ENCODE assay signal across 32 mouse cellular contexts in the genomic region with DNA sequence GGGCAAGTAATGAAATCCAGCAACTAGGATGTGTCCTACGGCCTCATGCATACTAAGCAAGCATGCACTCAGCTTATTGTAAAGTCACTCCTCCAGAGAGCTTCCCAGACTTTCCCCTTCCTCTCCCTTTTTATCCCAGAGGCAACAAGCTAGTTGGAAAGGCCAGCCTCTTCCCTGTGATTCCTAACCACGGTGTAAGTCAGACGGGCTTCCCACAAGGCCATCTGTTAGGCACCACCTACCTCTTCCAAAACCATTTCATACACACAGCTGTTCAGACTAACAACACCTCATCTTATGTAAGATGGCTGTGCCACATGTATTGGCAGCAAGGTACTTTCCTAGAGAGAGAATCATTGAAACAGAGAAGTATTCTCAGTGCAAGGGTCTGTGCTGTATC.
DNase-seq lines count a peak whose midpoint lies in the region; ATAC-seq lines count a peak whose summit lies in the region.
"Had no signal": no experiment of that assay in that cellular context is flagged by ENCODE, and none has a peak within 500 bp of the region (broad histone marks: within the 10 kb centered on the region; RNA-seq: fewer than 3 reads in every experiment).

No protein-coding gene starts in this region.

- no peak overlapping the region for H3K4me2 ChIP-seq in embryonic facial prominence, embryonic 11.5 days (ENCODE audit: low read depth, low read length)
- no peak overlapping the region for H3K4me2 ChIP-seq in forebrain, embryonic 16.5 days (ENCODE audit: low read length)
- H3K4me2 ChIP-seq: forebrain, embryonic 13.5 days; kidney, embryonic 15.5 days; limb, embryonic 15.5 days; liver, embryonic 13.5 days; midbrain, embryonic 12.5 days; neural tube, embryonic 12.5 days had no signal

- ATAC-seq in embryonic facial prominence, embryonic 11.5 days (replicated peaks; ENCODE audit: insufficient number of reproducible peaks, low FRiP score, low TSS enrichment, low read depth): no peak
- no peak for ATAC-seq in forebrain, embryonic 16.5 days
- ATAC-seq: activated CD4-positive, CD25-positive, alpha-beta regulatory T cell, adult 4 months; forebrain, embryonic 13.5 days; hindbrain, embryonic 16.5 days; lung, postnatal 0 days had no signal

- no peak overlapping the region for H3K4me3 ChIP-seq in embryonic facial prominence, embryonic 11.5 days (ENCODE audit: low read depth, low read length)
- no peak overlapping the region for H3K4me3 ChIP-seq in embryonic facial prominence, embryonic 10.5 days
- H3K4me3 ChIP-seq in forebrain, embryonic 16.5 days (replicated peaks; ENCODE audit: low read length): no peak overlapping the region
- H3K4me3 ChIP-seq: forebrain, embryonic 13.5 days; hindbrain, embryonic 10.5 days; kidney, embryonic 15.5 days; limb, embryonic 10.5 days; limb, embryonic 15.5 days; liver, embryonic 13.5 days; megakaryocyte, embryonic 14.5 days; midbrain, embryonic 12.5 days; myocyte; neural tube, embryonic 12.5 days had no signal

- H3K27ac ChIP-seq in embryonic facial prominence, embryonic 11.5 days (replicated peaks; ENCODE audit: low read depth, low read length): no peak overlapping the region
- no peak overlapping the region for H3K27ac ChIP-seq in embryonic facial prominence, embryonic 10.5 days (replicated peaks)
- no peak overlapping the region for H3K27ac ChIP-seq in forebrain, embryonic 16.5 days (ENCODE audit: low read length)
- H3K27ac ChIP-seq: forebrain, embryonic 13.5 days; hindbrain, embryonic 10.5 days; kidney, embryonic 15.5 days; limb, embryonic 10.5 days; limb, embryonic 15.5 days; liver, embryonic 13.5 days; midbrain, embryonic 12.5 days; neural tube, embryonic 12.5 days had no signal

- peak; percentile 20 for DNase-seq in embryonic facial prominence, embryonic 11.5 days (ENCODE audit: low spot score)
- DNase-seq in embryonic facial prominence, embryonic 10.5 days (ENCODE audit: low spot score): no peak
- peak; percentile 5 to 19 for DNase-seq in layer of hippocampus, adult 8-10 months (ENCODE audit: low spot score in 2 of 2)
- no peak for DNase-seq in layer of hippocampus, postnatal 14 days (ENCODE audit: low spot score in 2 of 2)
- peak; percentile 31 for DNase-seq in right cerebral cortex, adult 18-20 months
- no peak for DNase-seq in right cerebral cortex, postnatal 4 days
- DNase-seq: adrenal gland, adult 2 months; adrenal gland, postnatal 36 days; cerebellum, adult 2 months; cerebellum, postnatal 14 days; gastrocnemius, postnatal 14 days; heart, postnatal 14 days; kidney, adult 18-20 months; kidney, postnatal 25 days; liver, embryonic 13.5 days; lung, adult 18-20 months; lung, postnatal 4 days; thymus, postnatal 14 days had no signal

- H3K27me3 ChIP-seq in embryonic facial prominence, embryonic 11.5 days (ENCODE audit: control insufficient read depth, insufficient read depth, low read length): no peaks in the 10 kb centered on the region
- H3K27me3 ChIP-seq in embryonic facial prominence, embryonic 10.5 days (replicated peaks; ENCODE audit: low read depth, poor library complexity, severe bottlenecking): no peaks in the 10 kb centered on the region
- H3K27me3 ChIP-seq in forebrain, embryonic 16.5 days (replicated peaks; ENCODE audit: control insufficient read depth, insufficient read depth, low read length): no peaks in the 10 kb centered on the region
- H3K27me3 ChIP-seq: CH12.LX; forebrain, embryonic 13.5 days; kidney, embryonic 15.5 days; limb, embryonic 15.5 days; liver, embryonic 13.5 days; megakaryocyte, embryonic 14.5 days; midbrain, embryonic 12.5 days; neural tube, embryonic 12.5 days had no signal

- no peaks in the 10 kb centered on the region for H3K9me3 ChIP-seq in embryonic facial prominence, embryonic 11.5 days (replicated peaks; ENCODE audit: control insufficient read depth, low read length)
- no peaks in the 10 kb centered on the region for H3K9me3 ChIP-seq in embryonic facial prominence, embryonic 10.5 days
- no peaks in the 10 kb centered on the region for H3K9me3 ChIP-seq in forebrain, embryonic 16.5 days (ENCODE audit: control insufficient read depth, low read length)
- H3K9me3 ChIP-seq: forebrain, embryonic 13.5 days; hindbrain, embryonic 10.5 days; kidney, embryonic 15.5 days; limb, embryonic 10.5 days; limb, embryonic 15.5 days; liver, embryonic 13.5 days; midbrain, embryonic 12.5 days; neural tube, embryonic 12.5 days had no signal

- H3K36me3 ChIP-seq in embryonic facial prominence, embryonic 11.5 days (replicated peaks; ENCODE audit: control insufficient read depth, insufficient read depth, low read depth, low read length): no peaks in the 10 kb centered on the region
- no peaks in the 10 kb centered on the region for H3K36me3 ChIP-seq in embryonic facial prominence, embryonic 10.5 days (replicated peaks)
- H3K36me3 ChIP-seq in forebrain, embryonic 16.5 days (ENCODE audit: control insufficient read depth, insufficient read depth): no peaks in the 10 kb centered on the region
- H3K36me3 ChIP-seq: hindbrain, embryonic 10.5 days; kidney, embryonic 15.5 days; limb, embryonic 10.5 days; limb, embryonic 15.5 days; liver, embryonic 13.5 days; midbrain, embryonic 12.5 days; neural tube, embryonic 12.5 days had no signal

- H3K9ac ChIP-seq in embryonic facial prominence, embryonic 11.5 days (replicated peaks; ENCODE audit: low read length): no peak overlapping the region
- no peak overlapping the region for H3K9ac ChIP-seq in forebrain, embryonic 16.5 days (replicated peaks; ENCODE audit: low read depth, low read length)
- H3K9ac ChIP-seq: forebrain, embryonic 13.5 days; kidney, embryonic 15.5 days; limb, embryonic 15.5 days; liver, embryonic 13.5 days; midbrain, embryonic 12.5 days; neural tube, embryonic 12.5 days had no signal

- 57% methylated on average over 3 of the region's 3 CpGs for WGBS in embryonic facial prominence, embryonic 11.5 days
- WGBS in embryonic facial prominence, embryonic 10.5 days: 68% methylated on average over 3 of the region's 3 CpGs
- WGBS in forebrain, embryonic 16.5 days: 77% methylated on average over 3 of the region's 3 CpGs

- H3K4me1 ChIP-seq in embryonic facial prominence, embryonic 11.5 days (ENCODE audit: control insufficient read depth, insufficient read depth, low read length): no peaks in the 10 kb centered on the region
- no peaks in the 10 kb centered on the region for H3K4me1 ChIP-seq in embryonic facial prominence, embryonic 10.5 days
- H3K4me1 ChIP-seq in forebrain, embryonic 16.5 days (replicated peaks; ENCODE audit: control insufficient read depth, insufficient read depth, low read length): no peaks in the 10 kb centered on the region
- H3K4me1 ChIP-seq: forebrain, embryonic 13.5 days; hindbrain, embryonic 10.5 days; kidney, embryonic 15.5 days; limb, embryonic 10.5 days; limb, embryonic 15.5 days; liver, embryonic 13.5 days; megakaryocyte, embryonic 14.5 days; midbrain, embryonic 12.5 days; neural tube, embryonic 12.5 days had no signal

Comparison
In these comparisons a context has a peak if more than half of its experiments do, and no peak if none do; other contexts are left out.
1. DNase-seq: peak in embryonic facial prominence, embryonic 11.5 days (single experiment), layer of hippocampus, adult 8-10 months (2 of 2) and right cerebral cortex, adult 18-20 months (single experiment); none in embryonic facial prominence, embryonic 10.5 days (single experiment), layer of hippocampus, postnatal 14 days (0 of 2) and right cerebral cortex, postnatal 4 days (single experiment).